Mouse (Mus musculus) embryonic facial prominence, embryonic 11.5 days (tissue): ENCODE measurements around the gene Cadps. TPM values are rescaled to one million over a fixed set of nuclear protein-coding genes. Genes with fewer than 3 reads are reported as not detected.

Source experiments
- ATAC-seq: fragments of 200-750 bp; cut with Nextera tagmentation; replicated peaks from 2 replicates; pipeline ENCODE4 v1.8.0; 2017; ENCODE audit warnings: low read depth; ENCODE audit not compliant: insufficient number of reproducible peaks, low FRiP score, low TSS enrichment
- DNase-seq: peaks from one replicate; pipeline ENCODE4 v3.0.0-alpha.2; 2015; ENCODE audit warnings: low spot score
- H3K27ac ChIP-seq: fragments of 300-500 bp; sonication (generic); replicated peaks from 2 replicates; pipeline ENCODE4 v1.5.1; 2014; ENCODE audit warnings: mild to moderate bottlenecking, low read depth, low read length, control low read depth
- H3K27me3 ChIP-seq: fragments of 300-500 bp; sonication (generic); 2 replicates; pipeline ENCODE4 v1.6.1; 2014; ENCODE audit warnings: mild to moderate bottlenecking, low read length, moderate library complexity, mixed read lengths; ENCODE audit not compliant: control insufficient read depth, insufficient read depth
- H3K36me3 ChIP-seq: fragments of 300-500 bp; sonication (generic); replicated peaks from 2 replicates; pipeline ENCODE4 v1.6.1; 2014; ENCODE audit warnings: low read depth, mild to moderate bottlenecking, low read length, moderate library complexity, mixed read lengths; ENCODE audit not compliant: control insufficient read depth, insufficient read depth
- H3K4me1 ChIP-seq: fragments of 300-500 bp; sonication (generic); 2 replicates; pipeline ENCODE4 v1.6.1; 2014; ENCODE audit warnings: low read length, mixed read lengths; ENCODE audit not compliant: control insufficient read depth, insufficient read depth
- H3K4me2 ChIP-seq: fragments of 300-500 bp; sonication (generic); 2 replicates; pipeline ENCODE4 v1.6.1; 2014; ENCODE audit warnings: low read depth, mild to moderate bottlenecking, control low read depth, low read length, moderate library complexity
- H3K4me3 ChIP-seq: fragments of 300-500 bp; sonication (generic); 2 replicates; pipeline ENCODE4 v1.5.1; 2014; ENCODE audit warnings: low read depth, low read length, control low read depth
- H3K9ac ChIP-seq: fragments of 300-500 bp; sonication (generic); replicated peaks from 2 replicates; pipeline ENCODE4 v1.6.1; 2014; ENCODE audit warnings: mild to moderate bottlenecking, control low read depth, low read length
- H3K9me3 ChIP-seq: fragments of 300-500 bp; sonication (generic); replicated peaks from 2 replicates; pipeline ENCODE4 v1.6.1; 2016; ENCODE audit warnings: mild to moderate bottlenecking, low read length, inconsistent platforms, mixed read lengths; ENCODE audit not compliant: control insufficient read depth
- WGBS: fragments of 180-500 bp; shearing (Covaris S2); extraction: QIAGEN DNeasy Blood & Tissue Kit; methylation state at CpG from one replicate; pipeline ENCODE4 v1.1.7; 2014; 5-methylcytosine and 5-hydroxymethylcytosine counted together
- polyA plus RNA-seq: library from polyadenylated mRNA; unstranded; fragments of >200 nt; fragmentation: Nextera tagmentation; extraction: Ambion mirVana; gene quantifications from 2 replicates; pipeline ENCODE4 v1.2.1, GENCODE M21; 2014

Cadps gene
- polyA plus RNA-seq, 1 experiment from 2014 or later: 5.3 TPM

- ATAC-seq (no peak), DNase-seq (peak; percentile 82)
- H3K4me3 ChIP-seq: no peak overlapping the region
- 17% methylated on average over 6 of the region's 6 CpGs for WGBS
- H3K27me3 ChIP-seq: peaks cover 2% of the 10 kb centered on the region; the same call in 1 of the 2 replicates
- no peak overlapping the region for H3K27ac ChIP-seq
- no peak overlapping the region for H3K4me2 ChIP-seq
- no peaks in the 10 kb centered on the region for H3K4me1 ChIP-seq
- H3K9ac ChIP-seq: no peak overlapping the region
- H3K9me3 ChIP-seq: no peaks in the 10 kb centered on the region
- no peaks in the 10 kb centered on the region for H3K36me3 ChIP-seq
Observed at GRCm38 (mm10) chr14:12823781-12824180, 902 bp upstream of the Cadps start.

- H3K4me3 ChIP-seq: peak overlapping the region; percentile 55
- no peaks in the 10 kb centered on the region for H3K4me1 ChIP-seq
- H3K27me3 ChIP-seq: peaks cover 2% of the 10 kb centered on the region; the same call in 1 of the 2 replicates
- DNase-seq (peak; percentile 69), ATAC-seq (peak; percentile 88)
- under 1% methylated on average over 58 of the region's 58 CpGs for WGBS
- H3K27ac ChIP-seq: peak overlapping the region; percentile 56
- H3K9me3 ChIP-seq: no peaks in the 10 kb centered on the region
- H3K4me2 ChIP-seq: peak overlapping the region; percentile 99
- H3K9ac ChIP-seq: peak overlapping the region; percentile 66
- no peaks in the 10 kb centered on the region for H3K36me3 ChIP-seq
Observed at GRCm38 (mm10) chr14:12821831-12822490, 918 bp downstream of the Cadps start.

GRCm38 (mm10) chr14:12821156-12821813 lies 1.6 kb downstream of the Cadps start:
- Histone ChIP-seq H3K4me3 (peak overlapping the region; percentile 55), H3K36me3 (no peaks in the 10 kb centered on the region), H3K27ac (peak overlapping the region; percentile 56; the same call in 1 of the 2 replicates), H3K9ac (peak overlapping the region; percentile 66), H3K4me1 (no peaks in the 10 kb centered on the region), H3K27me3 (peaks cover 2% of the 10 kb centered on the region; the same call in 1 of the 2 replicates), H3K9me3 (no peaks in the 10 kb centered on the region), H3K4me2 (peak overlapping the region; percentile 99)
- WGBS: under 1% methylated on average over 13 of the region's 13 CpGs
- ATAC-seq (0 out of 2 replicates have a peak, but pooled peaks have one; percentile 15), DNase-seq (peak; percentile 3)

GRCm38 (mm10) chr14:12820149-12820548 lies 2.7 kb downstream of the Cadps start:
- Histone ChIP-seq H3K4me2 (no peak overlapping the region), H3K27me3 (peaks cover 2% of the 10 kb centered on the region; the same call in 1 of the 2 replicates), H3K4me1 (no peaks in the 10 kb centered on the region), H3K9me3 (no peaks in the 10 kb centered on the region), H3K36me3 (no peaks in the 10 kb centered on the region), H3K4me3 (no peak overlapping the region), H3K27ac (no peak overlapping the region), H3K9ac (no peak overlapping the region)
- ATAC-seq (no peak), DNase-seq (no peak)
- WGBS: 69% methylated on average over 1 of the region's 1 CpGs

GRCm38 (mm10) chr14:12818442-12818841 lies 4.4 kb downstream of the Cadps start:
- ATAC-seq: no peak
- H3K27ac ChIP-seq: no peak overlapping the region
- no peaks in the 10 kb centered on the region for H3K9me3 ChIP-seq
- H3K4me1 ChIP-seq: no peaks in the 10 kb centered on the region
- no peak for DNase-seq
- no peaks in the 10 kb centered on the region for H3K36me3 ChIP-seq
- no peak overlapping the region for H3K4me3 ChIP-seq
- 78% methylated on average over 1 of the region's 1 CpGs for WGBS
- no peak overlapping the region for H3K9ac ChIP-seq
- H3K4me2 ChIP-seq: no peak overlapping the region
- peaks cover 2% of the 10 kb centered on the region; the same call in 1 of the 2 replicates for H3K27me3 ChIP-seq

GRCm38 (mm10) chr14:12812072-12812471 lies 10.8 kb downstream of the Cadps start:
- H3K27ac ChIP-seq: no peak overlapping the region
- H3K27me3 ChIP-seq: no peaks in the 10 kb centered on the region
- H3K4me1 ChIP-seq: no peaks in the 10 kb centered on the region
- no peak for DNase-seq
- no peak overlapping the region for H3K4me2 ChIP-seq
- H3K9me3 ChIP-seq: no peaks in the 10 kb centered on the region
- WGBS: 91% methylated on average over 3 of the region's 3 CpGs
- H3K9ac ChIP-seq: no peak overlapping the region
- H3K4me3 ChIP-seq: no peak overlapping the region
- ATAC-seq: no peak
- no peaks in the 10 kb centered on the region for H3K36me3 ChIP-seq

- ATAC-seq: no peak
- no peak overlapping the region for H3K9ac ChIP-seq
- H3K36me3 ChIP-seq: no peaks in the 10 kb centered on the region
- 91% methylated on average over 1 of the region's 1 CpGs for WGBS
- H3K4me2 ChIP-seq: no peak overlapping the region
- no peak overlapping the region for H3K4me3 ChIP-seq
- no peaks in the 10 kb centered on the region for H3K27me3 ChIP-seq
- DNase-seq: no peak
- H3K9me3 ChIP-seq: no peaks in the 10 kb centered on the region
- H3K27ac ChIP-seq: no peak overlapping the region
- no peaks in the 10 kb centered on the region for H3K4me1 ChIP-seq
Observed at GRCm38 (mm10) chr14:12802995-12803394, 19.9 kb downstream of the Cadps start.

- no peak overlapping the region for H3K9ac ChIP-seq
- H3K4me2 ChIP-seq: no peak overlapping the region
- no peaks in the 10 kb centered on the region for H3K9me3 ChIP-seq
- no peaks in the 10 kb centered on the region for H3K27me3 ChIP-seq
- WGBS: 76% methylated on average over 2 of the region's 2 CpGs
- H3K4me1 ChIP-seq: no peaks in the 10 kb centered on the region
- DNase-seq (no peak), ATAC-seq (no peak)
- no peak overlapping the region for H3K27ac ChIP-seq
- H3K36me3 ChIP-seq: no peaks in the 10 kb centered on the region
- no peak overlapping the region for H3K4me3 ChIP-seq
Observed at GRCm38 (mm10) chr14:12801100-12801499, 21.8 kb downstream of the Cadps start.
